Mouse (Mus musculus) small intestine, adult 2 months (tissue): ENCODE data around the gene Rpl29. TPM values are rescaled to one million over a fixed set of nuclear protein-coding genes. Genes with fewer than 3 reads are reported as not detected.
A peak's percentile ranks its signal among the peaks of the same experiment; 100 is the strongest.

ENCODE experiments used
- H3K27ac ChIP-seq: fragments of 200-500 bp; 2 replicates; pipeline ENCODE4 v1.5.1; 2012; ENCODE audit warnings: low read depth, low read length, control low read depth, inconsistent platforms; ENCODE audit not compliant: insufficient read depth
- H3K27me3 ChIP-seq: fragments of 200-500 bp; 2 replicates; pipeline ENCODE4 v1.6.1; 2012; ENCODE audit warnings: mild to moderate bottlenecking, moderate library complexity, low read length, inconsistent platforms; ENCODE audit not compliant: control insufficient read depth, insufficient read depth
- H3K36me3 ChIP-seq: fragments of 200-500 bp; 2 replicates; pipeline ENCODE4 v1.6.1; 2012; ENCODE audit warnings: mild to moderate bottlenecking, low read length, control low read depth, inconsistent platforms; ENCODE audit not compliant: control insufficient read depth, insufficient read depth
- H3K4me1 ChIP-seq: fragments of 200-500 bp; 2 replicates; pipeline ENCODE4 v1.6.1; 2012; ENCODE audit warnings: low read length, inconsistent platforms, mixed read lengths; ENCODE audit not compliant: control insufficient read depth, insufficient read depth, insufficient read length
- H3K4me3 ChIP-seq: fragments of 200-500 bp; 2 replicates; pipeline ENCODE4 v1.5.1; 2012; ENCODE audit warnings: low read depth, mild to moderate bottlenecking, control low read depth, inconsistent platforms, low read length, moderate library complexity
- CTCF ChIP-seq: fragments of 200-500 bp; IDR thresholded peaks from 2 replicates; pipeline ENCODE4 v1.5.1; 2012; ENCODE audit warnings: low read depth, mild to moderate bottlenecking, control low read depth, inconsistent platforms, low read length, moderate library complexity, mixed read lengths; ENCODE audit not compliant: insufficient replicate concordance, insufficient read length; ENCODE audit errors: extremely low read depth
- POLR2A ChIP-seq: fragments of 200-500 bp; IDR thresholded peaks from 2 replicates; pipeline ENCODE4 v1.6.1; 2012; ENCODE audit warnings: low read depth, mild to moderate bottlenecking, control low read depth, inconsistent platforms, low read length, moderate library complexity
- WGBS: fragments of 180-500 bp; shearing (Covaris S2); methylation state at CpG from one replicate; pipeline ENCODE4 v1.1.7; 2018; 5-methylcytosine and 5-hydroxymethylcytosine counted together
- polyA plus RNA-seq: library from polyadenylated mRNA; depleted of rRNA; stranded (reverse); fragments of >200 nt; gene quantifications from 2 replicates; pipeline ENCODE4 v1.2.3, GENCODE M21; 2012

Gene Rpl29
- polyA plus RNA-seq, 1 experiment = 390 TPM

GRCm38 (mm10) chr9:106451298-106451697 lies 22.0 kb downstream of the Rpl29 start:
- Histone ChIP-seq H3K27ac (no peak overlapping the region), H3K4me1 (peaks cover 21% of the 10 kb centered on the region)
- 81% methylated on average over 11 of the region's 11 CpGs for WGBS

GRCm38 (mm10) chr9:106451899-106452298 lies 22.6 kb downstream of the Rpl29 start:
- Histone ChIP-seq H3K4me1 (peaks cover 18% of the 10 kb centered on the region), H3K27me3 (no peaks in the 10 kb centered on the region), H3K27ac (no peak overlapping the region), H3K4me3 (no peak overlapping the region), H3K36me3 (no peaks in the 10 kb centered on the region)
- TF ChIP-seq POLR2A = no peak
- no peak for TF ChIP-seq CTCF
- 86% methylated on average over 2 of the region's 2 CpGs for WGBS

More at GRCm38 (mm10) chr9:106451298-106451697, 22.0 kb downstream of the Rpl29 start:
- TF ChIP-seq CTCF = no peak
- no peak for TF ChIP-seq POLR2A
- no peaks in the 10 kb centered on the region for H3K36me3 ChIP-seq
- H3K4me3 ChIP-seq = no peak overlapping the region
- no peaks in the 10 kb centered on the region for H3K27me3 ChIP-seq

GRCm38 (mm10) chr9:106452351-106452750 lies 23.1 kb downstream of the Rpl29 start:
- peaks cover 18% of the 10 kb centered on the region for H3K4me1 ChIP-seq
- no peaks in the 10 kb centered on the region for H3K36me3 ChIP-seq
- H3K4me3 ChIP-seq = no peak overlapping the region

GRCm38 (mm10) chr9:106452821-106453220 lies 23.6 kb downstream of the Rpl29 start:
- no peak overlapping the region for H3K27ac ChIP-seq
- TF ChIP-seq CTCF (no peak), POLR2A (no peak)
- no peak overlapping the region for H3K4me3 ChIP-seq
- 48% methylated on average over 7 of the region's 7 CpGs for WGBS
- no peaks in the 10 kb centered on the region for H3K27me3 ChIP-seq
- peaks cover 17% of the 10 kb centered on the region for H3K4me1 ChIP-seq
- no peaks in the 10 kb centered on the region for H3K36me3 ChIP-seq

More at GRCm38 (mm10) chr9:106452351-106452750, 23.1 kb downstream of the Rpl29 start:
- Histone ChIP-seq H3K27ac (no peak overlapping the region), H3K27me3 (no peaks in the 10 kb centered on the region)
- 84% methylated on average over 6 of the region's 6 CpGs for WGBS
- TF ChIP-seq POLR2A = no peak
- no peak for TF ChIP-seq CTCF

GRCm38 (mm10) chr9:106453271-106454070 lies 24.2 kb downstream of the Rpl29 start, which contains the start of gene Pcbp4:
Pcbp4 (plus strand) TSS chr9:106453291.
- no peaks in the 10 kb centered on the region for H3K36me3 ChIP-seq
- peak within 1 kb of the TSS; percentile 24; the same call in 1 of the 2 replicates for H3K27ac ChIP-seq
- WGBS = 1% methylated on average over 62 of the region's 74 CpGs
- H3K4me1 ChIP-seq = peaks cover 12% of the 10 kb centered on the region
- no peak for TF ChIP-seq POLR2A
- TF ChIP-seq CTCF = no peak
- peak within 1 kb of the TSS; percentile 73 for H3K4me3 ChIP-seq
- no peaks in the 10 kb centered on the region for H3K27me3 ChIP-seq

GRCm38 (mm10) chr9:106454071-106454761 lies 25.0 kb downstream of the Rpl29 start:
- peak overlapping the region; percentile 73 for H3K4me3 ChIP-seq
- TF ChIP-seq CTCF = no peak
- no peak for TF ChIP-seq POLR2A
- 20% methylated on average over 20 of the region's 20 CpGs for WGBS
- no peaks in the 10 kb centered on the region for H3K36me3 ChIP-seq
- H3K4me1 ChIP-seq = peaks cover 12% of the 10 kb centered on the region
- H3K27me3 ChIP-seq = no peaks in the 10 kb centered on the region
- no peak overlapping the region for H3K27ac ChIP-seq
